Mouse (Mus musculus) testis, adult 2 months (tissue): ENCODE results near the gene Rapgef6.

Experiments used
- CTCF ChIP-seq: fragments of 200-500 bp; IDR thresholded peaks from 2 replicates; pipeline ENCODE4 v1.5.1; 2012; ENCODE audit warnings: low read depth, mild to moderate bottlenecking, inconsistent platforms, low read length, moderate library complexity; ENCODE audit not compliant: control insufficient read depth, insufficient read depth, insufficient replicate concordance
- POLR2A ChIP-seq: fragments of 200-500 bp; IDR thresholded peaks from 2 replicates; pipeline ENCODE4 v1.6.1; 2012; ENCODE audit warnings: low read depth, mild to moderate bottlenecking, inconsistent platforms, low read length, moderate library complexity; ENCODE audit not compliant: control insufficient read depth

- TF ChIP-seq CTCF (no peak), POLR2A (no peak)
These were observed 16.8 kb downstream of the Rapgef6 start for GRCm38 (mm10) chr11:54539486-54539885.
